Mouse (Mus musculus) ES-E14 (cell line): Measurements from ENCODE around the gene Mast4.

Experiments used
- CHD2 ChIP-seq: IDR thresholded peaks from 2 replicates; pipeline ENCODE4 v1.6.1; 2014; ENCODE audit warnings: mild to moderate bottlenecking, low read depth, low read length, inconsistent platforms
- HCFC1 ChIP-seq: IDR thresholded peaks from 2 replicates; pipeline ENCODE4 v1.6.1; 2012; ENCODE audit warnings: low read length, inconsistent platforms, borderline replicate concordance; ENCODE audit not compliant: insufficient read depth
- MAFK ChIP-seq: IDR thresholded peaks from 2 replicates; pipeline ENCODE4 v1.6.1; 2014; ENCODE audit warnings: mild to moderate bottlenecking, low read depth, low read length, inconsistent platforms; ENCODE audit not compliant: insufficient read depth
- ZC3H11A ChIP-seq: IDR thresholded peaks from 2 replicates; pipeline ENCODE4 v1.6.1; 2012; ENCODE audit warnings: low read depth, mild to moderate bottlenecking, inconsistent platforms, low read length, borderline replicate concordance
- ZNF384 ChIP-seq: IDR thresholded peaks from 2 replicates; pipeline ENCODE4 v1.6.1; 2012; ENCODE audit warnings: low read depth, low read length, inconsistent platforms

- no peak for TF ChIP-seq ZNF384
- no peak for TF ChIP-seq CHD2
- no peak for TF ChIP-seq MAFK
- no peak for TF ChIP-seq HCFC1
- TF ChIP-seq ZC3H11A = peak; percentile 66; the same call in 1 of the 2 replicates
Measured at GRCm38 (mm10) chr13:103173545-103174182, 160.6 kb downstream of the Mast4 start.
